Mouse (Mus musculus) cerebellum, adult 9-10 months (tissue): ENCODE measurements around the gene Rack1.
"Not testable (repeated sequence)": the region's sequence is repeated elsewhere in the genome, so short reads cannot be mapped to it uniquely, and the experiment has no call there.

Source experiments
- DNase-seq: peaks from one replicate; pipeline ENCODE4 v3.0.0; 2022

Gene Rack1

GRCm38 (mm10) chr11:48799921-48800701 is at the start of gene Rack1:
Gene Rack1 (plus strand): TSS chr11:48800332.
- DNase-seq, result peak; percentile 87

DNA sequence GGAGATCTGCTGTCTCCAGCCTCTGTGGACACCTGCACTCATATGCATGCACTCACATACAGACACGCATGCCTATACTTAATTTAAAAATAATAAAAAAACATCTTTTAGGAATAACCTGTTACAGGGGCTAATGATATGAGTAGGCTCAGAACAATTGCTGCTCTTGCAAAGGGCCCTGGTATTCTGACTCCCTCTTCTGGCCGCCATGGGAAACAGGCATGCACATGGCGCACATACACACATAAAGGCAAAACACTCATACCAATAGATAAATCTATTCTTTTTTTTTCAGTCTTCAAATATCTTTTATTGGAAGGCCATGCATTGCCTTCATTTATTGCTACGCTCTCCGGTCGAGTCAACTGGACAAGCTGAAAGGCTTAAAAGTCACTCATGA is 49.7 kb upstream of the Rack1 start:
- DNase-seq, result no peak

DNA sequence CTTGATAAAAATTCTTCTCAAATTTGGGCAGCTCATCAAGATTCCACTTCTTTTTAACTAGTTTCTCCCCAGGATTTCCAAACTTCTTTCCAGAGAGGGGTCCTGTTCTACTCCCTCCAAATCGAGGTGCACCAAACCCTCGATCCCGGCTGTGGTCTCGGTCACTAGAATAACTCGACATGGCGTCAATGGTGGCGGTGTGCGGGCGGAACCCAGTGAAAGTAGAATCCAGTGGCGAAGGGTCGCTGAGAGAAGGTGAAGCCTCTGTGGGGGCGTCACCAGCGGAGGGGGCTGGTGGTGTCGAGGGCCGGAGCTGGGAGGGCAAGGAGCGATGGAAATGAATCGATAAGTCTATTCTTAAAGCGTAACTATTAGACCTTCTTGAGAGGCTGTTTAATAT is 46.6 kb upstream of the Rack1 start:
- DNase-seq, result not testable (repeated sequence)

- no peak for DNase-seq
These were observed 41.1 kb upstream of the Rack1 start for GRCm38 (mm10) chr11:48759021-48759420.

DNA sequence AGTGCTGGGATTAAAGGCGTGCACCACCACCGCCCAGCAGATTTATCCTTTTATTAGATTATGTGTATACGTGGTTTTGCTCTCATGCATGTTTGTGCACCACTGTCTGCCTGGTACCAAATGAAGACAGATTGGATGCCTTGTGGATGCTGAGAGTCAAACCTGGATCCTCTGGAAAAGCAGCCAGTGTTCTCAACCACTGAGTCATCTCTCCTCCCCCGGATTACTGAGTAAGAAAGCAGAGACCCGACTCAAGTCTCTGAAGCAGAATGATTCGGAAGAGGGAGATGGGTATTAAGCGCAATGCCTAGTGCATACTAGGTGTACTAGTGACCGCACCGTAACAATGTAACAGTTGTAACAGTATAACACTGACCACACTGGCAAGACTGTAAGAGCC is 36.0 kb upstream of the Rack1 start:
- no peak for DNase-seq

- DNase-seq, result no peak
These were observed 32.8 kb upstream of the Rack1 start for GRCm38 (mm10) chr11:48767195-48767876.

GRCm38 (mm10) chr11:48771691-48772090 is 28.4 kb upstream of the Rack1 start:
- no peak for DNase-seq

GRCm38 (mm10) chr11:48774443-48775298 is 25.5 kb upstream of the Rack1 start:
- DNase-seq, result peak; percentile 55

DNA sequence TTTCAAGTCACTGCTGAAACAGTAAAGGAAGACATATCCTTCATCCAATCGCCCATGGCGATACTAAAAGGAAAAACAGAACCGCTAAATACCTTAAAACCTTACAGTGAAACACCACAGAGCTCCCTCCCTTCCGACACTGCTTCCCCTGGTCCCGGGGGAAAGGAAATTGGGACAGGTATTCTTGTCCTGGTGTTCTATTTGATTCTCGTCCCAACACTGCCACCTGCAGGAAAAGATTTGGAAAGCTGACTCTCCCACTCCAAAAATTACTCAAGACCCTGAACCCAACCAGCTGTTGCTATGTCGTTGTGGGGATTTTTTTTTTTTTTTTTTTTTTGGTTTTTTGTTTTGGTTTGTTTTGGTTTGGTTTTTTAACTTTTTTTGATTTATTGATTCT is 24.6 kb upstream of the Rack1 start:
- DNase-seq, result peak; percentile 54

GRCm38 (mm10) chr11:48776664-48777063 is 23.5 kb upstream of the Rack1 start:
- no peak for DNase-seq

GRCm38 (mm10) chr11:48777303-48777702 is 22.8 kb upstream of the Rack1 start:
- DNase-seq, result no peak

GRCm38 (mm10) chr11:48779450-48779849 is 20.7 kb upstream of the Rack1 start:
- no peak for DNase-seq

DNA sequence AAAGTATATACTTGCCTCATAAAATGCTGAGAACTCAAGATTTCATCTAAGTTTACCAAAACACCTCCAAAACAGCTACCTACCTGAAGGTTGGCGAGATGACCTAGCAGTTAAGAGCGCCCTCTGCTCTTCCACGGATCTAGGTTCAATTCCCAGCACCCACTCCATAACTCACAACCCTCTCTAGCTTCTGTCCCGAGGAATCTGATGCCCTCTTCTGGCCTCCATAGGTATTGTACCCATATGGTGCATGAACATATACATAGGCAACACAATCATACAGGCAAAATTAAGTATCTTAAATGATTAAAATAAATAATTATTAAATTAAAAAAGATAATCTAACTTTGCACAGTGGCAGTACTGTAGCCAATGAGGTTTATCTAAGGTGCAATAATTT is 17.9 kb upstream of the Rack1 start:
- no peak for DNase-seq

DNA sequence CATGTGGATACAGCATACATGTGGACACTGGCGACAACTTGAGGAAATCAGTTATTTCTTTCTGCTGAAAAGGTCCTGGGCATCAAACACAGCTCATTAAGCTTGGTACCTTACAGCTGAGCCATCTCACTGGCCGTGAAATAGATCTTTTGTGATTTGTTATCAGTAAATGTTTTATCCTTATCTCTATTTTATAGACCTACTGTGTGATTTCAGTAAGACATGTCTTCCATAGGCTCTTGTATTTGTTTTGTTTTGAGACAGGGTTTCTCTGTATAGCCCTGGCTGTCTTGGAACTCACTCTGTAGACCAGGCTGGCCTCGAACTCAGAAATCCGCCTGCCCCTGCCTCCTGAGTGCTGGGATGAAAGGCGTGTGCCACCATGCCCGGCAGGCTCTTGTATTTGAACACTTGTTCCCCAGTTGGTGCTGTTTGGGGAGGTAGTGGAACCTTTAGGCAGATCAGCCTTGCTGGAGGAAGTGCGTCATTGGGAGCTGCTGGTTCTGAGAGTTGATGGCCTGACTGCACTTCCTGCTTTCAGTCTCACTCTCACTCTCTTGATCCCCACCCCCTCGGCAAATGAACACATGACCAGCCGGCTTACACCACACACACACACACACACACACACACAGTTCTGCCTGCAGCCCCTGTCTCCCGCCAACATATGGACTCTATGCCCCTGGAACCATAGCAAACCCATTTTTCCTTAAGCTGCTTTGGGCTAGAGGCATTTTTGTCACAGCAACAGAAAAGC is 12.5 kb upstream of the Rack1 start:
- peak; percentile 51 for DNase-seq

- DNase-seq, result peak; percentile 90
These were observed 11.6 kb upstream of the Rack1 start for GRCm38 (mm10) chr11:48788311-48789089.

DNA sequence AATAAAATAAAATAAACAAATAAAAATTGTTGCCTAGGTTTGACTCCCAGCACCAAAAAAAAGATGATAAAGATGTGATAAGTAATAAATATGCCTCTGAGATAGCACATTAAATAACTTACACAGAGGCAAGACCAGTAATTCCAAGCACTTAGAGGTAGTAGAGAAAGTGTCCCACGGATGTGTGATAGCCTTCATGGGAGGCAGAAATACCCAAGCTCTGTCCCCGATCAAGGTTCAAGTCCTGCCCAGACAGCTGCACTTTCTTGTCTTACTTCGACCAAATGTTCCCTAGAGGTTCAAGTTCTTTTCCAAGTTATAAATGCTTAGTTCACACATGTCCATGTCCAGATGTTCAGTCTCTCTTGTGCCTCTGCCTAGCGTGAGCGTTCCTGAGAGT is 10.9 kb upstream of the Rack1 start:
- peak; percentile 24 for DNase-seq

DNA sequence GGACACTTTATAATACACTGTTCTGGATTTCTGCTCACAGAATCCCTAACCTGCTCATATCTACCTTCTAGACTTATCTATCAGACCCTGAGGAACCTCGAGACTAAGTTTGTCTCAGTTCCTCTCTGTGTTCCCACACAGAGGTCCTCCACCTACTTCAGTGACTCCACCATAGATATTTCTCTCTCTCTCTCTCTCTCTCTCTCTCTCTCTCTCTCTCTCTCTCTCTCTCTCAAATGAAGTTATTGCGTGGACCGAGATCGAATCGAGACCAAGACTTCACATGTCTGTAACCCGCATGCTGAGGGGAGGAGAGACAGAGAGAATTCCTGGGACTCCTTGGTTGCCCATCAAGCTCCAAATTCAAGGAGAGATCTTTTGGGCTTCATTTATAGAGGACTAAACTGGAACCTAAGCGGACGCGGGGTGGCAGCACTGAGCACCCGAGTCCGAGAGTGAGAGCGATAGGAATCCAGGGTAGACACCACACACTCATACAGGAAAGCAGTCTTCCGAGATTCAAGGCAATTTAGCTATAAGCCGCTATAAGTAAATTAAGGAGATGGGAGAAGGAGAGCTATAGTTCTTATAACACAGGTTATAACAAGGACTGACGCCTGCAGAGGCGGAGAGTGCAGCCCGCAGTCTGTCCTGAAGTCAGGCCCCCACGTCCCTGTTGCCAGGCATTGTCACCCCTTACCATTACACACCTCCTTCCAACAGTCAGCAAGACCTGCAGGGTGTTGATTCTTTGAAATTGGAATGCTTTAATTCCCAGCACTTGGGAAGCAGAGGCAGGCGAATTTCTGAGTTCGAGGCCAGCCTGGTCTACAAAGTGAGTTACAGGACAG is 9.9 kb upstream of the Rack1 start:
- DNase-seq, result peak; percentile 90

DNA sequence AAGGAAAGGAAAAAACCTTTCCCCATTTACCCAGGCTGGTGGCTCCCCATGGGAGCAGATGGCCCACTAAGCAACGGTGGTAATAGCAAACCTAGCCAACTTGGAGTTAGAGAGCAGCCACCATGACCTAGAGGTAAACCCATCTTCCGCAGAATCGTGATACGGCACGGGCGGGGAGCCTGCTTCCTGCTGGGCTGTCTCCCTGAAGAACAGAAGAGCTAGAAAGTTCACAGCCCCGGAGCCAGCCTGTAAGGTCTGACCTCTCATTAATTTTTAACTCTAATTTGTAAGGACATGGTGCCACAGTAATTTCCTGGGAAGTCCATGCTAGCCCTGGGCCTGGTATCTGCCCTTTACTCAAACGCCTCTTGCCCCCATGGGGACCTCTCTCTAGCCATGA is 9.2 kb upstream of the Rack1 start:
- no peak for DNase-seq

GRCm38 (mm10) chr11:48791894-48792293 is 8.2 kb upstream of the Rack1 start:
- not testable (repeated sequence) for DNase-seq

DNA sequence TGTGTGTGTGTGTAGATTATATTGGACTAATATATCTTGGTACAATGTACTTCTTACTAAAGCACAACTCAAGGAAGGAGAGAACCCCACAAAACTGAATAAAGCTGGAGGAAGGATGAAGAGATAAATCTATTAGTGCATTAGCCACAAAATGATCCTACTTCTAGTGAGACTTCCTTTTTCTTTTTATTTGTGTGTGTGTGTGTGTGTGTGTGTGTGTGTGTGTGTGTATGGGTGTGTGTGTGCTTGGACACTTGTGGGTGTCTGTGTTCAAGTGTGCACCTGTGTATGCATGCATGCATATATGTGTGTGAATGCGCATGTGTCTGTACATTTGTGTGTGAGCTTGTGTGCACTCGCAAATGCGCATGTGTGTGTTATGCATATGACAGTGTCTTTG is 6.9 kb upstream of the Rack1 start:
- no peak for DNase-seq

- DNase-seq, result no peak
These were observed 4.9 kb upstream of the Rack1 start for GRCm38 (mm10) chr11:48795221-48795620.
